Mouse (Mus musculus): ENCODE measurements around the gene Ddah1. TPM values are rescaled to one million over a fixed set of nuclear protein-coding genes. Genes with fewer than 3 reads are reported as not detected.

The Ddah1 gene
- polyA plus RNA-seq, 1 experiment from 2014 or later, result 42.4 TPM

Other genes with a start within 250 kb of the Ddah1 start
- gene Znhit6, start 182.5 kb upstream of the Ddah1 start, polyA plus RNA-seq (2014; fragmentation: Nextera tagmentation; extraction: Ambion mirVana), result 22.6 and 26.0 TPM in 2 replicates
- gene Ccn1, start 108.7 kb upstream of the Ddah1 start, polyA plus RNA-seq (2014; fragmentation: Nextera tagmentation; extraction: Ambion mirVana), result 55.6 and 61.9 TPM in 2 replicates
- 45.9 and 46.4 TPM in 2 replicates for gene Bcl10, start 164.1 kb downstream of the Ddah1 start, polyA plus RNA-seq (2014; fragmentation: Nextera tagmentation; extraction: Ambion mirVana)
- gene 2410004B18Rik, start 179.3 kb downstream of the Ddah1 start, polyA plus RNA-seq (2014; fragmentation: Nextera tagmentation; extraction: Ambion mirVana), result 44.0 and 47.1 TPM in 2 replicates
- 5.3 and 5.8 TPM in 2 replicates for gene Syde2, start 229.2 kb downstream of the Ddah1 start, polyA plus RNA-seq (2014; fragmentation: Nextera tagmentation; extraction: Ambion mirVana)

Measured in heart, embryonic 11.5 days (tissue).